19 mouse cellular contexts compared by ENCODE assay signal in the genomic region with DNA sequence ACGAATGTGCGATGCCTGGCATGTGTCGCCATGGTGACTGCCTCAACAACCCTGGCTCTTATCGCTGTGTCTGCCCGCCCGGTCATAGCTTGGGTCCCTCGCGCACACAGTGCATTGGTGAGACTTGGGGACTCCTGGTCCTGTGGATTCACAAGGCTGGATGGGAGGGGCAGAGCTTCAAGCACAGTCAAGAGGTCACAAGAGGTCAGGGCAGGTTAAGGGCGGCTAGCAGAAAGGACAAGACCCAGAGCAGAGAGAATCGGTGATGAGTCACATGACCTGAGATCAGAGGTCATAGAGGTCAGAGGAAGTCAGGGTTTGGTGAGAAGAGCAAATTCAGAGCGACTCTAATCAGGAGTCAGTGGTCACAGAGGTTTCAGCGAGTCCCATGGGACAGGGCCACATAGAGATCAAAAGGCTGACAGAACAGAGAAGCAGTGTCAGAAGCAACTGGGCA. TPM values are rescaled to one million over a fixed set of nuclear protein-coding genes. Genes with fewer than 3 reads are reported as not detected.
DNase-seq lines count a peak whose midpoint lies in the region; ATAC-seq and TF ChIP-seq lines count a peak whose summit lies in the region.
"Had no signal": no experiment of that assay in that cellular context is flagged by ENCODE, and none has a peak within 500 bp of the region (broad histone marks: within the 10 kb centered on the region; RNA-seq: fewer than 3 reads in every experiment).

No protein-coding gene starts in this region.

- no peak for TF ChIP-seq CTCF in CH12.LX (conservative IDR thresholded peaks at IDR 0.05 in 1 of 2, IDR thresholded peaks at IDR 0.05 in 1 of 2; ENCODE audit: low read depth in 2 of 2, low read length in 2 of 2)
- no peak for TF ChIP-seq CTCF in heart, adult 2 months (IDR thresholded peaks at IDR 0.05)

- peaks cover 88% of the 10 kb centered on the region for H3K27me3 ChIP-seq in forebrain, embryonic 13.5 days
- H3K27me3 ChIP-seq in forebrain, embryonic 16.5 days (replicated peaks; ENCODE audit: control insufficient read depth, insufficient read depth, low read length): peaks cover 8% of the 10 kb centered on the region; the same call in 1 of the 2 replicates
- peaks cover 45% of the 10 kb centered on the region for H3K27me3 ChIP-seq in CH12.LX (replicated peaks)
- peaks cover 80% of the 10 kb centered on the region for H3K27me3 ChIP-seq in hindbrain, embryonic 14.5 days (ENCODE audit: control insufficient read depth, insufficient read depth, low read length)
- H3K27me3 ChIP-seq in heart, adult 2 months (ENCODE audit: control insufficient read depth, insufficient read depth, low read length): no peaks in the 10 kb centered on the region

- intact Hi-C loops in heart, adult 2 months (cut with DNase I): no loop called here

- H3K79me2 ChIP-seq in CH12.LX (replicated peaks; ENCODE audit: control insufficient read depth, extremely low read depth, insufficient read depth, poor library complexity, severe bottlenecking): no peaks in the 10 kb centered on the region
- no peaks in the 10 kb centered on the region for H3K79me2 ChIP-seq in heart, adult 2 months (replicated peaks; ENCODE audit: control insufficient read depth, insufficient read depth, low read length)

- in situ Hi-C loops in CH12.LX (cut with MboI; ENCODE audit: low pct_ligation_motif_present, low pct_unique_long_range_greater_than_20kb, low sequenced_read_pairs): no loop called here

- peaks cover 51% of the 10 kb centered on the region for H3K4me1 ChIP-seq in forebrain, embryonic 13.5 days
- H3K4me1 ChIP-seq in forebrain, embryonic 16.5 days (replicated peaks; ENCODE audit: control insufficient read depth, insufficient read depth, low read length): peaks cover 36% of the 10 kb centered on the region
- peaks cover 22 to 29% of the 10 kb centered on the region in 2 experiments for H3K4me1 ChIP-seq in CH12.LX (ENCODE audit: control insufficient read depth in 1 of 2, insufficient read depth in 2 of 2)
- H3K4me1 ChIP-seq in hindbrain, embryonic 14.5 days (replicated peaks; ENCODE audit: control insufficient read depth, insufficient read depth, low read length): peaks cover 13% of the 10 kb centered on the region; the same call in 1 of the 2 replicates
- H3K4me1 ChIP-seq in heart, adult 2 months (ENCODE audit: control insufficient read depth, insufficient read depth, low read length): peaks cover 7% of the 10 kb centered on the region

- no peak overlapping the region for H3K4me3 ChIP-seq in forebrain, embryonic 13.5 days
- no peak overlapping the region for H3K4me3 ChIP-seq in forebrain, embryonic 16.5 days (replicated peaks; ENCODE audit: low read length)
- H3K4me3 ChIP-seq in CH12.LX (replicated peaks in 1 of 3; ENCODE audit: low read depth in 2 of 3, low read length in 2 of 3, poor library complexity in 1 of 3): no peak overlapping the region
- no peak overlapping the region for H3K4me3 ChIP-seq in hindbrain, embryonic 14.5 days (replicated peaks; ENCODE audit: low read length)
- no peak overlapping the region for H3K4me3 ChIP-seq in heart, adult 2 months

- no peaks in the 10 kb centered on the region for H3K36me3 ChIP-seq in forebrain, embryonic 13.5 days (ENCODE audit: poor library complexity, severe bottlenecking)
- H3K36me3 ChIP-seq in forebrain, embryonic 16.5 days (ENCODE audit: control insufficient read depth, insufficient read depth): no peaks in the 10 kb centered on the region
- no peaks in the 10 kb centered on the region for H3K36me3 ChIP-seq in CH12.LX (replicated peaks in 1 of 2; ENCODE audit: control insufficient read depth in 1 of 2, insufficient read depth in 1 of 2, low read length in 1 of 2)
- H3K36me3 ChIP-seq in hindbrain, embryonic 14.5 days (replicated peaks; ENCODE audit: control insufficient read depth, insufficient read depth): no peaks in the 10 kb centered on the region
- H3K36me3 ChIP-seq in heart, adult 2 months (ENCODE audit: control insufficient read depth, insufficient read depth, low read length): no peaks in the 10 kb centered on the region

- TF ChIP-seq RAD21 in CH12.LX (IDR thresholded peaks at IDR 0.05; ENCODE audit: low read depth, low read length): no peak

- TF ChIP-seq EP300 in CH12.LX (IDR thresholded peaks at IDR 0.05; ENCODE audit: low read length): no peak
- TF ChIP-seq EP300 in heart, adult 2 months (IDR thresholded peaks at IDR 0.05; ENCODE audit: insufficient read depth, low read depth, low read length): no peak

- ATAC-seq in forebrain, embryonic 13.5 days: no peak
- no peak for ATAC-seq in forebrain, embryonic 16.5 days
- ATAC-seq in hindbrain, embryonic 14.5 days (ENCODE audit: low FRiP score): no peak
- peak; percentile 38; the same call in 1 of the 2 replicates for ATAC-seq in megakaryocyte progenitor cell, adult 5-6 weeks (replicated peaks; ENCODE audit: poor library complexity)

- 30% methylated on average over 12 of the region's 12 CpGs for WGBS in forebrain, embryonic 13.5 days
- WGBS in forebrain, embryonic 16.5 days: 41% methylated on average over 12 of the region's 12 CpGs
- WGBS in hindbrain, embryonic 14.5 days: 22% methylated on average over 12 of the region's 12 CpGs
- WGBS in heart, adult 2 months: 64% methylated on average over 12 of the region's 12 CpGs

- H3K9me3 ChIP-seq in forebrain, embryonic 13.5 days (replicated peaks): no peaks in the 10 kb centered on the region
- H3K9me3 ChIP-seq in forebrain, embryonic 16.5 days (ENCODE audit: control insufficient read depth, low read length): no peaks in the 10 kb centered on the region
- H3K9me3 ChIP-seq in CH12.LX (replicated peaks; ENCODE audit: low read length): no peaks in the 10 kb centered on the region
- no peaks in the 10 kb centered on the region for H3K9me3 ChIP-seq in hindbrain, embryonic 14.5 days (ENCODE audit: control insufficient read depth, low read length)

- no peak overlapping the region for H3K27ac ChIP-seq in forebrain, embryonic 13.5 days
- H3K27ac ChIP-seq in forebrain, embryonic 16.5 days (ENCODE audit: low read length): no peak overlapping the region
- no peak overlapping the region for H3K27ac ChIP-seq in CH12.LX (ENCODE audit: insufficient read depth, low read depth)
- no peak overlapping the region for H3K27ac ChIP-seq in hindbrain, embryonic 14.5 days
- no peak overlapping the region for H3K27ac ChIP-seq in heart, adult 2 months
- H3K27ac ChIP-seq: macrophage had no signal

- no peak for TF ChIP-seq POLR2A in CH12.LX (IDR thresholded peaks at IDR 0.05; ENCODE audit: low read depth, low read length)
- no peak for TF ChIP-seq POLR2A in heart, adult 2 months (IDR thresholded peaks at IDR 0.05; ENCODE audit: insufficient read depth, low read depth, low read length)

- no peak overlapping the region for H3K9ac ChIP-seq in forebrain, embryonic 13.5 days
- H3K9ac ChIP-seq in forebrain, embryonic 16.5 days (replicated peaks; ENCODE audit: low read depth, low read length): no peak overlapping the region
- no peak overlapping the region for H3K9ac ChIP-seq in CH12.LX (ENCODE audit: insufficient read depth, low read depth)
- no peak overlapping the region for H3K9ac ChIP-seq in hindbrain, embryonic 14.5 days
- no peak overlapping the region for H3K9ac ChIP-seq in heart, adult 2 months (ENCODE audit: low read depth, low read length)

- peak overlapping the region; percentile 58; the same call in 1 of the 2 replicates for H3K4me2 ChIP-seq in forebrain, embryonic 13.5 days
- no peak overlapping the region for H3K4me2 ChIP-seq in forebrain, embryonic 16.5 days (ENCODE audit: low read length)
- peak overlapping the region; percentile 2; the same call in 1 of the 2 replicates for H3K4me2 ChIP-seq in CH12.LX (ENCODE audit: insufficient read depth, low read depth, poor library complexity, severe bottlenecking)
- H3K4me2 ChIP-seq in hindbrain, embryonic 14.5 days (replicated peaks): peak overlapping the region; percentile 48; the same call in 1 of the 2 replicates

- dilution Hi-C loops in CH12.LX (cut with MboI; ENCODE audit: extremely low pct_ligation_motif_present, extremely low pct_unique_long_range_greater_than_20kb, low sequenced_read_pairs): no loop called here

- DNase-seq in CH12.LX (ENCODE audit: extremely low read depth): peak; percentile 39
- no peak for DNase-seq in hindbrain, embryonic 14.5 days (ENCODE audit: low spot score)
- DNase-seq in heart, adult 2 months: no peak
- no peak for DNase-seq in ovary, postnatal 14 days (ENCODE audit: low spot score)
- no peak for DNase-seq in cerebellum, adult 18-20 months
- DNase-seq: adrenal gland, adult 8-10 months; cerebellum, postnatal 25 days; heart, postnatal 36 days; kidney, adult 8-10 months; thymus, adult 2 months had no signal

RNA-seq across cellular contexts. Expression of gene Ltbp3, which starts 6.2 kb away (rescaled TPM):
- 8.3 and 13.1 TPM in 2 replicates for polyA plus RNA-seq in forebrain, embryonic 13.5 days (2015; fragmentation: Nextera tagmentation; extraction: Ambion mirVana)
- polyA plus RNA-seq in forebrain, embryonic 16.5 days (2015; fragmentation: Nextera tagmentation; extraction: Ambion mirVana): 11.4 and 11.6 TPM in 2 replicates
- total RNA-seq in CH12.LX (2012; rRNA removed) (0.17 and 0.51 TPM in 2 replicates), CH12.LX (2014; rRNA removed) (not detected in 2 replicates)
- polyA plus RNA-seq in CH12.LX (2012; ENCODE audit: insufficient read length, low read depth): not detected in 2 replicates
- polyA plus RNA-seq in hindbrain, embryonic 14.5 days (2014; fragmentation: Nextera tagmentation; extraction: Ambion mirVana): 13.8 and 15.8 TPM in 2 replicates
- 6.1 and 7.6 TPM in 2 replicates for total RNA-seq in megakaryocyte progenitor cell, adult 5-6 weeks (2015)
- 2.7 and 5.6 TPM in 2 replicates for total RNA-seq in megakaryocyte progenitor cell, adult 5-6 weeks (2017)
- total RNA-seq in heart, adult 2 months (2021): 10 to 100 TPM; 30.7 to 34.2 TPM
- polyA plus RNA-seq in heart, adult 2 months (2012; rRNA removed): 61.3 and 61.5 TPM in 2 replicates

RNA-seq across cellular contexts. Expression of gene Fam89b, which starts 17.5 kb away (rescaled TPM):
- polyA plus RNA-seq in forebrain, embryonic 13.5 days (2015; fragmentation: Nextera tagmentation; extraction: Ambion mirVana): 199 and 204 TPM in 2 replicates
- polyA plus RNA-seq in forebrain, embryonic 16.5 days (2015; fragmentation: Nextera tagmentation; extraction: Ambion mirVana): 170 and 177 TPM in 2 replicates
- 13.4 and 14.5 TPM in 2 replicates for total RNA-seq in CH12.LX (2012; rRNA removed)
- total RNA-seq in CH12.LX (2014; rRNA removed): 7.5 and 9.2 TPM in 2 replicates
- polyA plus RNA-seq in CH12.LX (2012; ENCODE audit: insufficient read length, low read depth): 4.7 and 7.5 TPM in 2 replicates
- polyA plus RNA-seq in hindbrain, embryonic 14.5 days (2014; fragmentation: Nextera tagmentation; extraction: Ambion mirVana): 140 and 144 TPM in 2 replicates
- total RNA-seq in megakaryocyte progenitor cell, adult 5-6 weeks (2015): 40.5 and 42.3 TPM in 2 replicates
- total RNA-seq in megakaryocyte progenitor cell, adult 5-6 weeks (2017): 20.3 and 22.9 TPM in 2 replicates
- 10 to 100 TPM; 24.2 to 26.3 TPM for total RNA-seq in heart, adult 2 months (2021)
- polyA plus RNA-seq in heart, adult 2 months (2012; rRNA removed): 75.7 and 80.7 TPM in 2 replicates

RNA-seq across cellular contexts. Expression of gene Ehbp1l1, which starts 20.8 kb away (rescaled TPM):
- 5.3 and 6.7 TPM in 2 replicates for polyA plus RNA-seq in forebrain, embryonic 13.5 days (2015; fragmentation: Nextera tagmentation; extraction: Ambion mirVana)
- 12.0 and 20.0 TPM in 2 replicates for polyA plus RNA-seq in forebrain, embryonic 16.5 days (2015; fragmentation: Nextera tagmentation; extraction: Ambion mirVana)
- 52.1 and 57.0 TPM in 2 replicates for total RNA-seq in CH12.LX (2012; rRNA removed)
- 26.9 and 30.4 TPM in 2 replicates for total RNA-seq in CH12.LX (2014; rRNA removed)
- polyA plus RNA-seq in CH12.LX (2012; ENCODE audit: insufficient read length, low read depth): 62.6 and 71.9 TPM in 2 replicates
- 9.2 and 12.5 TPM in 2 replicates for polyA plus RNA-seq in hindbrain, embryonic 14.5 days (2014; fragmentation: Nextera tagmentation; extraction: Ambion mirVana)
- total RNA-seq in megakaryocyte progenitor cell, adult 5-6 weeks (2015): 7.9 and 8.1 TPM in 2 replicates
- total RNA-seq in megakaryocyte progenitor cell, adult 5-6 weeks (2017): 27.2 and 30.3 TPM in 2 replicates
- total RNA-seq in heart, adult 2 months (2021): 100 to 1,000 TPM; 128 to 137 TPM
- 100 and 121 TPM in 2 replicates for polyA plus RNA-seq in heart, adult 2 months (2012; rRNA removed)

RNA-seq across cellular contexts. Expression of gene Scyl1, which starts 24.3 kb away (rescaled TPM):
- 56.4 and 62.6 TPM in 2 replicates for polyA plus RNA-seq in forebrain, embryonic 13.5 days (2015; fragmentation: Nextera tagmentation; extraction: Ambion mirVana)
- polyA plus RNA-seq in forebrain, embryonic 16.5 days (2015; fragmentation: Nextera tagmentation; extraction: Ambion mirVana): 66.2 and 79.4 TPM in 2 replicates
- total RNA-seq in CH12.LX (2012; rRNA removed) (49.8 and 55.0 TPM in 2 replicates), CH12.LX (2014; rRNA removed) (35.1 and 37.6 TPM in 2 replicates)
- 49.1 and 56.1 TPM in 2 replicates for polyA plus RNA-seq in CH12.LX (2012; ENCODE audit: insufficient read length, low read depth)
- 73.5 and 76.7 TPM in 2 replicates for polyA plus RNA-seq in hindbrain, embryonic 14.5 days (2014; fragmentation: Nextera tagmentation; extraction: Ambion mirVana)
- 15.7 and 19.9 TPM in 2 replicates for total RNA-seq in megakaryocyte progenitor cell, adult 5-6 weeks (2015)
- total RNA-seq in megakaryocyte progenitor cell, adult 5-6 weeks (2017): 23.9 and 28.2 TPM in 2 replicates
- 10 to 100 TPM; 57.2 to 70.0 TPM for total RNA-seq in heart, adult 2 months (2021)
- polyA plus RNA-seq in heart, adult 2 months (2012; rRNA removed): 95.6 and 113 TPM in 2 replicates

RNA-seq across cellular contexts. Expression of gene Kcnk7, which starts 42.8 kb away (rescaled TPM):
- 0.31 and 0.32 TPM in 2 replicates for polyA plus RNA-seq in forebrain, embryonic 13.5 days (2015; fragmentation: Nextera tagmentation; extraction: Ambion mirVana)
- 0.24 and 0.48 TPM in 2 replicates for polyA plus RNA-seq in forebrain, embryonic 16.5 days (2015; fragmentation: Nextera tagmentation; extraction: Ambion mirVana)
- not detected in 2 replicates for total RNA-seq in CH12.LX (2012; rRNA removed)
- not detected in 2 replicates for total RNA-seq in CH12.LX (2014; rRNA removed)
- 0.26 and 0.30 TPM in 2 replicates for polyA plus RNA-seq in CH12.LX (2012; ENCODE audit: insufficient read length, low read depth)
- 0.36 TPM in 1 of 2 replicates, not detected in the other for polyA plus RNA-seq in hindbrain, embryonic 14.5 days (2014; fragmentation: Nextera tagmentation; extraction: Ambion mirVana)
- total RNA-seq in megakaryocyte progenitor cell, adult 5-6 weeks (2015): not detected in 2 replicates
- total RNA-seq in megakaryocyte progenitor cell, adult 5-6 weeks (2017): 0.14 TPM in 1 of 2 replicates, not detected in the other
- total RNA-seq in heart, adult 2 months (2021): not detected
- polyA plus RNA-seq in heart, adult 2 months (2012; rRNA removed): not detected in 2 replicates
- total RNA-seq: adrenal gland, adult 8-10 months; granulocyte monocyte progenitor cell, adult 5-6 weeks; heart, postnatal 36 days; layer of hippocampus, adult 18-20 months; left cerebral cortex, postnatal 10 days; liver, adult 2 months had no signal
- polyA plus RNA-seq: liver, adult 2 months; macrophage; neural tube, embryonic 11.5 days had no signal
